Mouse (Mus musculus) thymus, postnatal 25 days (tissue): Measurements from ENCODE around the gene Furin.

Experiments
- DNase-seq: peaks from one replicate; pipeline ENCODE4 v3.0.0; 2022

Furin gene

GRCm38 (mm10) chr7:80405188-80405695 is at the start of gene Furin:
Gene Furin, minus strand, starts transcription at chr7:80405436.
- no peak for DNase-seq

- DNase-seq, result no peak
Measured at GRCm38 (mm10) chr7:80454786-80455185, 49.5 kb upstream of the Furin start.

- DNase-seq, result no peak
Measured at GRCm38 (mm10) chr7:80453997-80454396, 48.8 kb upstream of the Furin start.

- DNase-seq, result no peak
Measured at GRCm38 (mm10) chr7:80453121-80453520, 47.9 kb upstream of the Furin start.

GRCm38 (mm10) chr7:80452241-80452640 is 47.0 kb upstream of the Furin start:
- DNase-seq, result no peak

GRCm38 (mm10) chr7:80451550-80452232 is 46.5 kb upstream of the Furin start:
- DNase-seq, result no peak

GRCm38 (mm10) chr7:80450354-80450753 is 45.1 kb upstream of the Furin start:
- DNase-seq, result no peak

- no peak for DNase-seq
Measured at GRCm38 (mm10) chr7:80449620-80450091, 44.4 kb upstream of the Furin start.

GRCm38 (mm10) chr7:80447336-80447735 is 42.1 kb upstream of the Furin start:
- DNase-seq, result no peak

- DNase-seq, result no peak
Measured at GRCm38 (mm10) chr7:80446221-80446878, 41.1 kb upstream of the Furin start.

GRCm38 (mm10) chr7:80445492-80445891 is 40.3 kb upstream of the Furin start:
- peak; percentile 60 for DNase-seq

- DNase-seq, result peak; percentile 23
Measured at GRCm38 (mm10) chr7:80444401-80445249, 39.4 kb upstream of the Furin start.

GRCm38 (mm10) chr7:80443124-80443523 is 37.9 kb upstream of the Furin start:
- DNase-seq, result no peak

- no peak for DNase-seq
Measured at GRCm38 (mm10) chr7:80441986-80442904, 37.0 kb upstream of the Furin start.

GRCm38 (mm10) chr7:80440685-80441084 is 35.4 kb upstream of the Furin start:
- no peak for DNase-seq

GRCm38 (mm10) chr7:80439789-80440488 is 34.7 kb upstream of the Furin start:
- no peak for DNase-seq

- DNase-seq, result no peak
Measured at GRCm38 (mm10) chr7:80439032-80439760, 34.0 kb upstream of the Furin start.

- DNase-seq, result no peak
Measured at GRCm38 (mm10) chr7:80436571-80436970, 31.3 kb upstream of the Furin start.

- no peak for DNase-seq
Measured at GRCm38 (mm10) chr7:80435594-80435993, 30.4 kb upstream of the Furin start.

- DNase-seq, result no peak
Measured at GRCm38 (mm10) chr7:80429661-80430060, 24.4 kb upstream of the Furin start.

GRCm38 (mm10) chr7:80427730-80428129 is 22.5 kb upstream of the Furin start:
- DNase-seq, result no peak
